Mouse (Mus musculus) neural tube, embryonic 15.5 days (tissue): ENCODE data around the gene Slco2b1. TPM values are rescaled to one million over a fixed set of nuclear protein-coding genes. Genes with fewer than 3 reads are reported as not detected.

Experiments
- ATAC-seq: fragments of 200-750 bp; cut with Nextera tagmentation; 2 replicates; pipeline ENCODE4 v1.8.0; 2017; ENCODE audit warnings: mild to moderate bottlenecking, moderate TSS enrichment, moderate library complexity; ENCODE audit not compliant: low FRiP score
- H3K27ac ChIP-seq: fragments of 300-500 bp; sonication (generic); replicated peaks from 2 replicates; pipeline ENCODE4 v1.5.1; 2015; ENCODE audit warnings: mild to moderate bottlenecking, inconsistent platforms
- H3K27me3 ChIP-seq: fragments of 300-500 bp; sonication (generic); replicated peaks from 2 replicates; pipeline ENCODE4 v1.6.1; 2015; ENCODE audit warnings: inconsistent platforms
- H3K36me3 ChIP-seq: fragments of 300-500 bp; sonication (generic); 2 replicates; pipeline ENCODE4 v1.6.1; 2015; ENCODE audit warnings: inconsistent platforms
- H3K4me1 ChIP-seq: fragments of 300-500 bp; sonication (generic); 2 replicates; pipeline ENCODE4 v1.6.1; 2015; ENCODE audit warnings: inconsistent platforms
- H3K4me2 ChIP-seq: fragments of 300-500 bp; sonication (generic); 2 replicates; pipeline ENCODE4 v1.6.1; 2015; ENCODE audit warnings: inconsistent platforms, mild to moderate bottlenecking, moderate library complexity
- H3K4me3 ChIP-seq: fragments of 300-500 bp; sonication (generic); replicated peaks from 2 replicates; pipeline ENCODE4 v1.5.1; 2015; ENCODE audit warnings: mild to moderate bottlenecking, inconsistent platforms
- H3K9ac ChIP-seq: fragments of 300-500 bp; sonication (generic); replicated peaks from 2 replicates; pipeline ENCODE4 v1.6.1; 2015; ENCODE audit warnings: mild to moderate bottlenecking, inconsistent platforms
- H3K9me3 ChIP-seq: fragments of 300-500 bp; sonication (generic); replicated peaks from 2 replicates; pipeline ENCODE4 v1.6.1; 2016; ENCODE audit warnings: inconsistent platforms
- WGBS: fragments of 180-500 bp; shearing (Covaris S2); methylation state at CpG from one replicate; pipeline ENCODE4 v1.1.7; 2015; ENCODE audit warnings: mixed read lengths; 5-methylcytosine and 5-hydroxymethylcytosine counted together
- polyA plus RNA-seq: library from polyadenylated mRNA; unstranded; fragments of >200 nt; fragmentation: Nextera tagmentation; extraction: Ambion mirVana; gene quantifications from 2 replicates; pipeline ENCODE4 v1.2.1, GENCODE M21; 2015

Gene Slco2b1
- polyA plus RNA-seq, 1 experiment from 2014 or later, result 6.1 TPM

DNA sequence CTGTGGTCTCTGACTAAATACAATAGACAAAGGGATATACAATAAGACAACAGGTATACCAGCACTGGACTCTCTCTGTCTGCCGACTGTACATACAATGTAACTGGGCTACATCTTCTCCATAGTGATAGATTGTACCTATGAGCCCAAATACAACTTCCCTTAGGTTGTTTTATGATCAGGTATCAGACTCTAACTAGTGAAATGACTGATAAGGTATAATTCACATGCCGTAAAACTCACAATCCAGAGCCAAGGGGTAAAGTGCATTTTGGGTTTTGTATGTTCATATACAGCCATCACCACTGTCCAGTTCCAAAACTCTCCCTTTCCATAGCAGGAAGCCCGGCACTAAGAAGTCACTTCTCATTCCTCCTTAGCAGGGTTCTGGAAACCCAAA lies 17.8 kb downstream of the Slco2b1 start:
- no peak for ATAC-seq

GRCm38 (mm10) chr7:99692396-99692795 lies 18.7 kb downstream of the Slco2b1 start:
- Histone ChIP-seq H3K4me2 (no peak overlapping the region), H3K4me1 (no peaks in the 10 kb centered on the region), H3K36me3 (no peaks in the 10 kb centered on the region), H3K4me3 (no peak overlapping the region), H3K27ac (no peak overlapping the region), H3K27me3 (no peaks in the 10 kb centered on the region), H3K9me3 (no peaks in the 10 kb centered on the region), H3K9ac (no peak overlapping the region)
- WGBS, result 34% methylated on average over 3 of the region's 3 CpGs
- ATAC-seq, result no peak

More for the DNA sequence above, 17.8 kb downstream of the Slco2b1 start:
- H3K36me3 ChIP-seq, result no peaks in the 10 kb centered on the region
- H3K9ac ChIP-seq, result no peak overlapping the region
- H3K27ac ChIP-seq, result no peak overlapping the region
- no peaks in the 10 kb centered on the region; the same call in 1 of the 2 replicates for H3K4me1 ChIP-seq
- no peak overlapping the region for H3K4me2 ChIP-seq
- no peaks in the 10 kb centered on the region for H3K9me3 ChIP-seq
- no peak overlapping the region for H3K4me3 ChIP-seq
- H3K27me3 ChIP-seq, result no peaks in the 10 kb centered on the region
- WGBS, result 96% methylated on average over 3 of the region's 3 CpGs

DNA sequence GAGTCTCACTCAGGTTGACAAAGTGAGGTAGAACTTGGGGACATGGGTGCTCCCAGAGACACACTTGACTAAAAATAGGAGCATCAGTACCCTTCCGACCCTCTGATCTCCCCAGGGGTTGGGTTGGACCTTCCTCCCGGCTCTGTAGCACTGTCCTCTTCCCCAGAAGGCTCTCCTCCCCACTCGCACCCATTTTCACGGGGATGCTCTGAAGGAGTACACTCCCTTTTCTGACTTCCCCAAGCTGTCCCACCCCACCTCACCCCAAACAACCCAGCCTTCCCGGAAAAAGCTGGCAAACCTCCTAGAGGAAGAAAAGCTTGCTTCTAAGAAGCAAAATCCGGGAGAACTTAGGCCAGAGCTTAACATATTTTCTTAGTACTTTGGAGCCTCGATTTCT lies 20.3 kb downstream of the Slco2b1 start:
- no peak overlapping the region for H3K4me2 ChIP-seq
- no peak for ATAC-seq
- no peaks in the 10 kb centered on the region for H3K4me1 ChIP-seq
- H3K9me3 ChIP-seq, result no peaks in the 10 kb centered on the region
- no peak overlapping the region for H3K27ac ChIP-seq
- no peak overlapping the region for H3K4me3 ChIP-seq
- no peaks in the 10 kb centered on the region for H3K27me3 ChIP-seq
- no peaks in the 10 kb centered on the region for H3K36me3 ChIP-seq
- H3K9ac ChIP-seq, result no peak overlapping the region
- 78% methylated on average over 7 of the region's 7 CpGs for WGBS

- Histone ChIP-seq H3K4me3 (no peak overlapping the region), H3K4me2 (no peak overlapping the region), H3K36me3 (no peaks in the 10 kb centered on the region), H3K27ac (no peak overlapping the region), H3K27me3 (no peaks in the 10 kb centered on the region), H3K4me1 (no peaks in the 10 kb centered on the region), H3K9me3 (no peaks in the 10 kb centered on the region), H3K9ac (no peak overlapping the region)
- no peak for ATAC-seq
- 55% methylated on average over 4 of the region's 4 CpGs for WGBS
Observed at GRCm38 (mm10) chr7:99684086-99684485, 27.1 kb downstream of the Slco2b1 start.

GRCm38 (mm10) chr7:99680771-99681170 lies 30.4 kb downstream of the Slco2b1 start:
- Histone ChIP-seq H3K27me3 (no peaks in the 10 kb centered on the region), H3K4me3 (no peak overlapping the region), H3K9ac (no peak overlapping the region), H3K36me3 (no peaks in the 10 kb centered on the region), H3K27ac (no peak overlapping the region), H3K4me1 (no peaks in the 10 kb centered on the region), H3K9me3 (no peaks in the 10 kb centered on the region), H3K4me2 (no peak overlapping the region)
- 87% methylated on average over 5 of the region's 5 CpGs for WGBS
- no peak for ATAC-seq

- no peaks in the 10 kb centered on the region for H3K27me3 ChIP-seq
- ATAC-seq, result no peak
Observed at GRCm38 (mm10) chr7:99674890-99675289, 36.2 kb downstream of the Slco2b1 start.

GRCm38 (mm10) chr7:99674209-99674608 lies 36.9 kb downstream of the Slco2b1 start:
- ATAC-seq, result no peak
- H3K4me2 ChIP-seq, result no peak overlapping the region
- H3K4me1 ChIP-seq, result 0 out of 2 replicates have a peak, but pooled peaks cover 4% of the 10 kb centered on the region
- no peaks in the 10 kb centered on the region for H3K9me3 ChIP-seq
- no peak overlapping the region for H3K4me3 ChIP-seq
- 84% methylated on average over 5 of the region's 5 CpGs for WGBS
- H3K36me3 ChIP-seq, result no peaks in the 10 kb centered on the region
- H3K27me3 ChIP-seq, result no peaks in the 10 kb centered on the region
- no peak overlapping the region for H3K9ac ChIP-seq
- no peak overlapping the region for H3K27ac ChIP-seq

More at GRCm38 (mm10) chr7:99674890-99675289, 36.2 kb downstream of the Slco2b1 start:
- Histone ChIP-seq H3K9ac (no peak overlapping the region), H3K27ac (no peak overlapping the region), H3K9me3 (no peaks in the 10 kb centered on the region), H3K4me1 (0 out of 2 replicates have a peak, but pooled peaks cover 4% of the 10 kb centered on the region), H3K4me3 (no peak overlapping the region), H3K4me2 (no peak overlapping the region), H3K36me3 (no peaks in the 10 kb centered on the region)
- WGBS, result 84% methylated on average over 3 of the region's 3 CpGs

DNA sequence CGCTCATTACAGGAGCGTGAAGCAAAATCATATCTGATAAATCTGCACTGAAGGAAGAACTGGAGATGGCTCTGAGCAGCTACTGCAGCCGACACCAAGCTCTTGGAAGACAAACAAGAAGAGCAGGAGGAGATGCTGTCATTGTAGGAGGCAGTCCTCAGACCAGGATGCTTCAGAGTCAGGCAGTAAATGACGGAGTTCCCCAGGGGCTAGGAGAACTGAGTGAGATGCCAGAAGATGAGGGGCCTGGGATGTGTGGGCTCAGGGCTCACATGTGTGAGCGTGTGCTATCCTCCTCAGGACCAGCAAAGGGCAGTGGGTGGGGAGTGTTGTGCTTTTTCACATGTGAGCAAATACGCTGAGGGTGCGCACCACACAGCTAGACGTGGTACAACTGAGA lies 38.0 kb downstream of the Slco2b1 start:
- H3K27ac ChIP-seq, result no peak overlapping the region
- no peaks in the 10 kb centered on the region for H3K9me3 ChIP-seq
- H3K4me1 ChIP-seq, result peaks cover 11% of the 10 kb centered on the region

DNA sequence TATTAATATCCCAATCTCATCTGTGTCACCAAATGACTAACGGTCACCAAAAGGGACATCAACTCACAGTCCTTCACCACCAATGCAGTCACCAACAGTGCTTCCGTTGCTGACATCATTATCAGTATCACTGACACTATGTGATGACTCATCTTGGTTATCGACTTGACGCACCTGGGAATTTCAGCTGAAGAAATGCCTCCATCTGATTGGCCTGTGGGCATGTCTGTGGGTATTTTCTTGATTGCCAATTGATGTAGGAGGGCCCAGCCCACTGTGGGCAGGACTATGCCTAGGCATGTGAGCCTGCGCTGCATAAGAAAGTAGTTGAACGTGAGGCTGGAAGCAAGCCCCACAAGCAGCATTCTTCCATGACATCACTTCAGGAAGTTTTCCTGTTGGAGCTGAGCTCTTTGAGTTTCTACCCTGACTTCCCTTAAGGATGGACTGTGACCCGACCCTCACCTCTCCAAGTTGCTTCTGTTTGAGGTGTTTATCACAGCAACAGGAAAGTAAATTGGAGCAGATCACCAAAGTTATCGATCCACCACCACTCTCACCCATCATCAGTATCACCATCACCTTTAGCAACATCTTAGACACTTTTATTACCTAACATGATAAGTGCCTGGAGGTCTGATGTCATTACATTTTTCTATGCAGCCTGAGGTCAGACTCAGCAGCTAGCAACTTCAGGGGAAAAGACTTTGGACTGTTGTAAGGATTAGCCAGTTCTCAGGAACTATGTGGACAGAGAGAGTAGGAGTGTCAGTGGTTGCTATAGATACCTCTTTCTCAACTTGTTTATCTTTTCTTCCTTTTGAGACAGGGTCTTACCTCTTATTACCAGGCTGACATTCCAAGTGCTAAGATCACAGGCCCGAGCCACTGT lies 39.4 kb downstream of the Slco2b1 start:
- Histone ChIP-seq H3K4me1 (peaks cover 14% of the 10 kb centered on the region), H3K4me3 (no peak overlapping the region), H3K36me3 (no peaks in the 10 kb centered on the region), H3K4me2 (no peak overlapping the region), H3K9me3 (no peaks in the 10 kb centered on the region), H3K27me3 (no peaks in the 10 kb centered on the region), H3K9ac (no peak overlapping the region), H3K27ac (no peak overlapping the region)
- WGBS, result 86% methylated on average over 9 of the region's 9 CpGs
- ATAC-seq, result no peak

More for the DNA sequence above, 38.0 kb downstream of the Slco2b1 start:
- ATAC-seq, result no peak
- WGBS, result 75% methylated on average over 8 of the region's 8 CpGs
- H3K9ac ChIP-seq, result no peak overlapping the region
- H3K4me3 ChIP-seq, result no peak overlapping the region
- no peaks in the 10 kb centered on the region for H3K36me3 ChIP-seq
- H3K4me2 ChIP-seq, result no peak overlapping the region
- H3K27me3 ChIP-seq, result no peaks in the 10 kb centered on the region

DNA sequence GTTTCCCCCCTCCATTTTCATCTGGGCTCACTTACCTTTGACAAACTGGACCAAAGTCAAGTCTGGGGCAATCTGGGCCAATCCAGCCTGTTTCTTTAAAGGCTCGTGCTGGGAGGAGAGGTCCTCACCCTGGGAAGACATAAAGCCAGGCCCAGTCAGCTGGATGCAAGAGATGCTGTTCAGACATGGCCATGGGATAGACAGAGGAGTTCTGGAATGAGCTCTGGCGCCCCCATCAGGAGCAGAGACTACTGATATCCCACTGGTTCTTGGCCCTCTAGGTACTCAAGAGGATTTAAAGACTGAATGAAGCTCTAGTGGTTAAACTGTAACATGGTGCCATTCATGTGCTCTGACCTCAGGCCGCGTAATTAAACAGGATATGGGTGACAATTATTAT lies 40.2 kb downstream of the Slco2b1 start:
- Histone ChIP-seq H3K9me3 (no peaks in the 10 kb centered on the region), H3K27me3 (no peaks in the 10 kb centered on the region), H3K9ac (no peak overlapping the region), H3K27ac (no peak overlapping the region), H3K4me1 (peaks cover 14% of the 10 kb centered on the region), H3K36me3 (no peaks in the 10 kb centered on the region), H3K4me3 (no peak overlapping the region), H3K4me2 (no peak overlapping the region)
- no peak for ATAC-seq
- WGBS, result 77% methylated on average over 4 of the region's 4 CpGs

- H3K9ac ChIP-seq, result no peak overlapping the region
- no peaks in the 10 kb centered on the region for H3K9me3 ChIP-seq
- WGBS, result 44% methylated on average over 4 of the region's 4 CpGs
- H3K4me2 ChIP-seq, result no peak overlapping the region
- 0 out of 2 replicates have a peak, but pooled peaks have one; percentile 56 for ATAC-seq
- H3K4me1 ChIP-seq, result peaks cover 22% of the 10 kb centered on the region
- H3K27ac ChIP-seq, result no peak overlapping the region
- H3K4me3 ChIP-seq, result no peak overlapping the region
- no peaks in the 10 kb centered on the region for H3K27me3 ChIP-seq
- no peaks in the 10 kb centered on the region for H3K36me3 ChIP-seq
Observed at GRCm38 (mm10) chr7:99668802-99669201, 42.3 kb downstream of the Slco2b1 start.

DNA sequence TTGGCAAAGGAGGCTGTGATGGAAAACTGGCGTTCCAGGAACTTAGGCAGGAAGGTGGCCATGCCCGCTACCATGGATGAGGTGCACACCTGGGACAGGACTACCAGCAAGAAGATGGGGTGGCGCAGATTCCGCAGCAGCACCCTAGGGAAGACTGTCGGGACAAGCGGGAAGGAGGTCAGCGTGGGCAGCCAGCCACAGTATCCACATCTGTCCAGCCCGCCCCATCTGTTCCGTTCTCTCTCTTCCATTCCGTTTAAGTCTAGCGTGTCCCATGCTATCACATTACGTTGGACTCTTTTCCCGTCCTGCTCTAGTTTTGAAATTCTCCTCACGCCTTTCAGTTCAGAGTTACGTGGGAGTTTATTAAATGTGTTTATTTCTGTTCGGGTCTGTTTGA lies 44.0 kb downstream of the Slco2b1 start:
- 85% methylated on average over 16 of the region's 16 CpGs for WGBS

More for the DNA sequence above, 44.0 kb downstream of the Slco2b1 start:
- Histone ChIP-seq H3K27ac (no peak overlapping the region), H3K9me3 (no peaks in the 10 kb centered on the region), H3K36me3 (no peaks in the 10 kb centered on the region), H3K4me2 (no peak overlapping the region), H3K27me3 (no peaks in the 10 kb centered on the region), H3K4me3 (no peak overlapping the region), H3K9ac (no peak overlapping the region), H3K4me1 (peaks cover 17% of the 10 kb centered on the region)
- ATAC-seq, result no peak
